Mouse (Mus musculus): ENCODE results near the gene Mad1l1.

Gene Mad1l1

GRCm38 (mm10) chr5:140258633-140259032, 62.7 kb downstream of the Mad1l1 start:
- no peak for DNase-seq (ENCODE audit: low spot score)

DNA sequence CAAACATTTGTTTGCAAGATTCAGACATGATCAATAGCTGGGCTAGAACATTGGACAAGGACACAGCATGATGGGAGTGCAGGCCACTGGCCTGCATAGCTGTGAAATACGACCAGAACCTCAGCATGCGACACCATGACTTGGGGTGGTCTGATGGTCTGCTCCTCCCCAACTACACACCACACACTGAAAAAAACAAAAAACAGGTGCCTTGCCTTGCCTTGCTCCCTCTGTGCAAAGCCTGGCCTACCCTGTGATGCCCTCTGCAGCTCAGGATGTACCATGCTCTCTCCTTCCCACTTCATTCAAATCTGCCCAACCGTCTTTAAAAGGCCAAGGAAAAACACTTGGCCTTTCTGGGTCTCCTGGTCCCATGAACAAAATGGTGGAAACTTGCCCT, 63.3 kb downstream of the Mad1l1 start:
- DNase-seq (ENCODE audit: low spot score), result no peak

DNA sequence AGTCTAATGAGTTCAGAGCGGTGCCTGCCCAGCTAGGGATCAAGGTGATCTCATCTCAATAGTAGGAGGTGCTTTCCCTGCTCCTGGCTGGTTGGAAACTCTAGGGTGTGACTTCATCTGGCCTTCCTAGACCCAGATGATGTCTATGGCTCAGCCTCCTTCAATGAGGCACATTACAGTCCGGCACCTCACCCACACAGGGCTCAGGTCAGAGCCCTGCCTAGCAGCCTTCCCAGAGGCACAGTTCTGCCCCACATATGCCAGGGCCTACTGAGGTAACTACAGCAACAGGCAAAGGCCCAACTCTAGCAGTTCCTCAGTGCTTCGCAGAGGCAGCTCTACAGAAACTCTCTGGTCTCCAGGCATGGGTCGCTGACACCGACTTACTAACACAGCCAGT, 63.9 kb downstream of the Mad1l1 start:
- no peak for DNase-seq (ENCODE audit: low spot score)

DNA sequence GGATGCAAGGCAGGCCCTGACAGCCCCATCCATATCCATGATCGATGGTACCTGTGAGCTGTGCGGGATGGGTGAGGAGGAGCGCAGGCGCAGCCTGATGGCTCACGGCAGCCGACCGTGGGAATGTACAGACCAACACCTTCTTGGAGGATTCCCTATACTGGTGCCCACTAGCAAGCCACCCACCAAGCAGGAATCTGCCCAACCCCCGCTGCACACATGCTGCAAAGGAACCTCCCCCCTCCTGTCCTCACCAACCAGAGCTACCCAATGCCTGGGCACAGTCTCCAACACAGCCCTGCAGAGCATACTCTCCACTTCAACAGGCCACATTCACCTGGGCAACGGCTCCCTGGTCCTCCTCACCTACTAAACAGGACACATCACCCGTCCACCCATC, 64.7 kb downstream of the Mad1l1 start:
- DNase-seq (ENCODE audit: low spot score), result no peak

DNA sequence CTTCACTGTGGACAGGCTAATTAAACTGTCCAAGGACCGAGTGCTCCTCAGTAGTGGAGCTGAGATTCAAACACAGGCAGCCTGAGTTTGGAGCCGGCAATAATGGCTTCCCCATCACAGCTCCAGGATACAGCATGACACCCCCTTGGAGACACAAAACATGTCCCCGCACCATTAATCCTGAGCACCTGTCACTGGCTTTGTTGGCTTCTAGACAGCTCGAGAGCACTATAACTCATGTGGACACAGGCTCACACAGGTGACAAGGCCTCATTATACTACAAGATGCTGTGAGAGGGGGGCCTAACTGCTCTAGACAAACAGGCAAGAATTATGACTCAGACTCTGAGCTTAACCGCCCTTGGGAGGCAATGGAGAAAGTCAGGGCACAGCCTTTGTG, 66.1 kb downstream of the Mad1l1 start:
- DNase-seq (ENCODE audit: low spot score), result no peak

- no peak for DNase-seq (ENCODE audit: low spot score)
These were observed 66.7 kb downstream of the Mad1l1 start for GRCm38 (mm10) chr5:140254656-140255055.

GRCm38 (mm10) chr5:140251989-140252388, 69.4 kb downstream of the Mad1l1 start:
- DNase-seq (ENCODE audit: low spot score), result no peak

DNA sequence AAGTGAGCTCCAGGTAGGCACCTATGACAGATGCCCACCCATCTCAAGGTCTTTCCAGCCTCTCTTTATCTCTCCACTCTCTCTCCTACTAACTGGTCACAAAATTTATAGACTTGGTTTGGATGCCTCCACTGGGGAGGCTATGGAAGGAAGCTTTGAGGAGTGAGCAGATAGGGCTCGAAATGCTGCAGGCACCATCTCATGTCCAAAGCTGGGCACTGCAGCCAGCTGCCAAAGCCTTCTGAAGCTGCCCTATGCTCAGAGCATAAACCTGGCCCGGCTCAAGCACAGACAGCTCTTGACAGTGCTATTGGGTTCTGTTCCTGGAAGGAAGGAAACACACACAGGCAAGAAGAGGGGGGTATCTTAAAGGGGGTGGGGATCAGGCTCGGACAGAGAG, 71.0 kb downstream of the Mad1l1 start:
- DNase-seq (ENCODE audit: low spot score), result no peak

DNA sequence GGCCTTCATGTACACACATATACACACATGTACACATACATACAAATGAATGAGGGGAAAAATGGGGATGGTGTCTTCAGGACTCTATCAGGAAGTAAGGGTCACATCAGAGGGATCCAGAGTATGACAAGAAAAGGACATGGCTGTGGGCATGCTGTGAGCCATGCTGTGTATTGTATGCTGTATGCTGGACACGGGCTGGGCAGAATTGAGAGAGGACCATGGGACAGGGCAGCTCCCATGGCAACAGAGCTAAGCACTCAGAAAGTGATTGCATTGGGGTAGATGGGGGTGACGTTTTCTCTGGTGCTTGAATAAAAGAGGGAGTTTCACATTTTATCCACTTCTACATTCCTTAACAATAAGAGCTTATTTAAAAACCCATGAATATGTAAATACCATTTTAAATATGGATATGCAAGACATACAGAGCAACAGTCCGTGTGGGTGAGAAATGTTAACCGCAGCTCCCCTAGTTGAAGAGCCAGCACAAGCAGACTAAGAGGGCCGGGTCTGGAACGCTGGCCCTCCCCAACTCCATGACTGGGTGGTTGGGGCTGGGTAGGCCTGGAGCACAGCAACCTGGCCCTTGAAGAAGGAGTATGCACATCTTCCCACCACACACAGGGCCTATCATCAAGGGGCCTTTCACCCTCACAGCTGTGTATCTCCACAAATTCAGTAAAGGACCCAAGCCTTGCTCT, 71.8 kb downstream of the Mad1l1 start:
- no peak for DNase-seq (ENCODE audit: low spot score)

DNA sequence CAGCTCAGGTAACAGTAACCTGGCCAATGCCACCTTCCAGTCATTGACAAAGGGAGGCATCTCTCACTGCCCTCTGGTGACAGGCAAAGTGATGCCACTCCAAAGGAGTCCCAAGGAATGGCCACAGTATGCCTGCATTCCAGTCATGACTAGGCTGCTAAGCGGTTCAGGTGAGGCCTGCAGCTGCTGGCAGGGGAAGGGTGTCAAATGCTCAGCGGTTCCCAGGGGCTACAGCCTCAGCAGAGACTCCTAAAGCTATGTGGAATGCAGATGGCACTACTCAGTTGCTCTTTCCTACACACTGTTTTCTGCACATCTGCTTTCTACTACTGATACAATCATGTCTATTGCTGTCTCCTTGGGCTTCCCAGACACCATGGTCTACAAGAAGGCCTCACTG, 73.3 kb downstream of the Mad1l1 start:
- DNase-seq (ENCODE audit: low spot score), result no peak

- no peak for DNase-seq (ENCODE audit: low spot score)
These were observed 81.1 kb downstream of the Mad1l1 start for GRCm38 (mm10) chr5:140240235-140240634.

DNA sequence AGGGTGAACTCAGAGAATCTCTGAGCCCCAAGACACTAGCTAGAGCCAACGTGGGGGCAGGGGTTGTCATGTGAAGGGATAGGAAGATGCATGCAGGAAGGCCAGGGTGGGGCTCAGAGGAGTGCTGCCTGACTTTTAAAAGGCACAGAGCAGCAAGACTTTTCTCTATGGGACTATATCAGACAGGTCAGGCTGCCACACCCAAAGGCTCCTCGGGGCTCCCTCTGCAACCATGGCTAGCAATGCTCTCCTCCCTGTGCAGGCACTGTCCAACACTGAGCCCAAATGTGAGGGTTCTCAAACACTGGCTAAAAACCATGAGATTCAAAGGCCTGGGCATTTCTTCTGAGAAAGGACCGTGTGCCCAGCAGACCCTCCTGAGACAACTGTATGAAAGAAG, 82.5 kb downstream of the Mad1l1 start:
- no peak for DNase-seq (ENCODE audit: low spot score)

GRCm38 (mm10) chr5:140230818-140231217, 90.5 kb downstream of the Mad1l1 start:
- DNase-seq (ENCODE audit: low spot score), result no peak

- no peak for DNase-seq (ENCODE audit: low spot score)
These were observed 93.0 kb downstream of the Mad1l1 start for GRCm38 (mm10) chr5:140228306-140228705.

DNA sequence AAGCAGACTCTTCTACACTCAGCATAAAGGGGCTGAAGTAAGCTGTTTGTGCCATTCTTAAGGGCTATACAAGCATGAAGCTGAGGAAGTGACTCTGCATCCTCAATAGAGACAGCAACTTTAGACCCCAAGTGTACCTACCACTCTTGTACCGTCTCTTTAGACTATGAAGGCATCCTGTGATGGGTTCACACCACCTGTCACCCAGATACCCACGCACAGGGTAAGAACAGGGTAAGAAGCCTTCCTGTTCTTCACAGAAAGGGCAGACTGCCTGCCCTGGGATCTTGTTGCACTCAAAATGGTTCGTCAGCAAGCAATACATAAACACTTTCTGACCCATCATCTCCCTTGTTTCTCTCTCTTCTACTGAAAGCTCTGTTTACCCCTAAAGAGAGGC, 94.5 kb downstream of the Mad1l1 start:
- no peak for DNase-seq (ENCODE audit: low spot score)

DNA sequence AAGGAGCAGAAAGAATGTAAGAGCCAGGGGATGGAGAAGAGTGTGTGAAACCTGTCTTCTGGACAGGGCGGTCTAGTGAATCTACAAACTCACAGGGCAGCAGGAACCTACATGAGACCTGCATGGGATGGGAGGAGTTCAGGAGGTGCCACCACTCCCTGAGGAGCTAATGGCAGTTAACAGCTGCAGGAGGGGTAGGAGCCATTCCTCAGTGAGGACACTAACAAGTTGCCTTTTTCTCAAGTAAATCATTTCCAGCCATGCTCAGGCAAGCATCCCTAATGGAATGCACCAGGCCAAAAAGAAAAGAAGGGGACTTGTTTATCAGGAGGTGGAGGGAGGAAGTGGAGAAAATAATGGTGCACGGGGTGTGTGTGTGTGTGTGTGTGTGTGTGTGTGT, 95.5 kb downstream of the Mad1l1 start:
- DNase-seq (ENCODE audit: low spot score), result no peak

DNA sequence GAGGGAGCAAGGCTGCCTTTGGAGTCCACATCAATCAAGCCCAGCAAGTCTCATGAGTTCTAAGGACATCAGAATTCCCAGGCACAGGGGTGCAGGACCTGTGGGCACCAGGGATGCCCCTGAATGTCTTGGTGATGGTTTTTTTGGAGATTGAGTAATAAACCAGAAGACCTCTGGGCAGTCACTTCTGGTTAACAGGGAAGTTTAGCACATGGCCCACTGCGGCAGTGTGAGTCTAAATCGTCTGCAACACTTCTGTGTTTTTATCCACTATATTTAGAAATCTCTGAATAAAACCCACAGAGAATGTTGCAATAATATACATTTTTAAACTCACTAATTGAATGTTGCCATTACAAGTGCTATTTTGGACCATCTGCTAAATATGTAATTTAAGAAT, 96.2 kb downstream of the Mad1l1 start:
- no peak for DNase-seq (ENCODE audit: low spot score)

DNA sequence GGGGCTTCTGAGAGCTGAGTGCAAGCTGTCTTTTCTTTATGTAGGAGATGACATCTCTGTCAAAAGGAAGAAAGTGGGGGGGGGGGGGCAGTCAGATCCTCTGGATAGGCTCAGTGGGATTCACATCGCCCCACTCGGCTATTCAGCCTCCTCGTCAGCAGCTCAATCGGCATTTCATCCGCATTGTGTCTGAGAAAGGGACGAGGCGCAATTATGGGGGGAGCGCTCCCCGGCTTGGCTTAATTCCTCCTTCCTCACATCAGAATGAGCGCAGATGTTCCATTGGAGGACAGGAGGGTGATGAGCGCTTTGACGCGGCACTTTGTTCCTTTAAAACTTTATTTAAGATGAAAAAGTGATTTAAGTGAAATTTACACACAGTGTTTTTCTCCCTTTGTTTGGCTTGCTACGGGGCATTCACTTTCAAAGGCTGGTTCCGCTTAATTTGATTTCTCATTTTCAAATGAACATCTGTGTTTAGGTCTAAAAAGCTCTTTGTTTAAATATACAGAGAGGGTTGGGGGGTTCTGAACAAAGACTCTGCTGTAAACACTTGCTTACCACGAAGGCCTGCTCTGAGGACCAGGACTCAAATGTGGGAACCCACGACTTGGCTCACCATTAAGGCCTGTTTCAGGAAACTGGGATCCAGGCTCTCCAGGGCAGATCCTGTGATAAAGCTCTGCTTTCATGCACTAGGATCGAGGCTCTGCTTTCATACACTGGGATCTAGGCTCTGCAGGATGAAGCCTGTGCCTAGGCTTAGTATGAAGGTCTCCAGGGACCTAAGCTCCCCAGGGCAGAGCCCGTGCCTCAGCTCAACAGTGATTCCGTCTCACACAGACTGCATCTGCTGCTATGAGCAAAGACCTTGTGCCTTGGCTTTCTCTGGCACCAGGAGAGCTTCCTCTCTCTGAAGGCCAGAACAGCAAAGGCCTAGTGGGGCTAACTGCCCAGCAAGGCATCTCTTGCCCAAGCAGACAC, 98.0 kb downstream of the Mad1l1 start:
- DNase-seq (ENCODE audit: low spot score), result no peak

GRCm38 (mm10) chr5:140221016-140221650, 100.2 kb downstream of the Mad1l1 start:
- no peak for DNase-seq (ENCODE audit: low spot score)

- DNase-seq (ENCODE audit: low spot score), result no peak
These were observed 102.1 kb downstream of the Mad1l1 start for GRCm38 (mm10) chr5:140219252-140219651.

DNA sequence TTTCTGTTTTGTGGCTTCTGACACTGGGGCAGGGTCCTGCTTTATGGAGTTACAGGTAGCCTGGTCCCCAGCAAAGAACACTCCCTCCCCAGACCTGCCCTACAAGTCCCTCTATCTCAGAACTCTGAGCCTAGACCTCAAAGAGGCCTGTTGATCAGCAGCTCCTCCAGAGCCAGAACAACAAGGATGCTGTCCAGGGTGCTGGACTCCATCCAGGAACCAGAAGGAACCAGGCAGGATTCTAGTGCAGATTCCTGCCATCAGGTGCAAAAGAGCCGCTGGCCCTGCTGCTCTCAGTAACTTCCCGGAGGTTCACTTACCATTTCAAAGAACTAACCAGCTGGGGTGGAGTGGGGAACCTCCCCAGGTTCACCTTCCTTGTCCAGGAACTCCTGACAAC, 103.5 kb downstream of the Mad1l1 start:
- DNase-seq (ENCODE audit: low spot score), result no peak

DNA sequence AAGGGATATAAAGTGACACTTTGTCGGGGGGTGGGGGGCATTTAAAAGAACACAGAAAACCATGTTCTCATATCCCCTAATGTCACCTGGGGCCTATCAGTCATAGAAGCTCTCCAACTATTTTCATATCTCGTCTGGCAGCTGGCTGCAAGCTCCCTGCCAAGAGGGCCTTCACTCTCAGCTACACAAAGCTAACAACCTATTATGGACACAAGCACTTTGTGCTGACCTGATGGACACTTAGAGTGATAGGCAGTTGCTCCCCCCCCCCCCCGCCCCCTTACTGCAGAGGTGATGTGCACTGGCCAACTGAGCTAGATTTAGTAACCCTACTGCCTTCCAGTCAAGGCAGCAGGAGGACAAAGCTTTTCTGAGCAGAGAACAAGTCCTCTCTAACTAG, 104.3 kb downstream of the Mad1l1 start:
- DNase-seq (ENCODE audit: low spot score), result no peak
